Mouse (Mus musculus) MEL (cell line): ENCODE measurements around the gene Gins1.

Experiments
- CTCF ChIP-seq, 3 experiments: IDR thresholded peaks in 2 of 3; conservative IDR thresholded peaks in 1 of 3; 2 replicates each; pipeline ENCODE4 v1.5.1; 2011 to 2012; ENCODE audit warnings: low read length in 3 of 3, low read depth in 2 of 3, mild to moderate bottlenecking in 2 of 3, improper control_type of control experiment in 1 of 3, inconsistent platforms in 1 of 3, mixed read lengths in 1 of 3, moderate library complexity in 1 of 3; ENCODE audit not compliant: control insufficient read depth in 1 of 3, insufficient read depth in 1 of 3, poor library complexity in 1 of 3, severe bottlenecking in 1 of 3
- EP300 ChIP-seq, 2 experiments: IDR thresholded peaks; 2 replicates each; pipeline ENCODE4 v1.6.1; 2011; ENCODE audit warnings: improper control_type of control experiment in 2 of 2, low read length in 2 of 2, low read depth in 1 of 2, mild to moderate bottlenecking in 1 of 2
- POLR2AphosphoS5 ChIP-seq: IDR thresholded peaks from 2 replicates; pipeline ENCODE4 v1.6.1; 2012; ENCODE audit warnings: low read depth, borderline replicate concordance, mild to moderate bottlenecking, inconsistent platforms, low read length, moderate library complexity, mixed read lengths

- TF ChIP-seq CTCF (IDR thresholded peaks at IDR 0.05 in 2 of 3, conservative IDR thresholded peaks at IDR 0.05 in 1 of 3; ENCODE audit: control insufficient read depth in 1 of 3, insufficient read depth in 1 of 3, low read depth in 2 of 3, low read length in 3 of 3, poor library complexity in 1 of 3, severe bottlenecking in 1 of 3) (no peak), POLR2AphosphoS5 (no peak), EP300 (IDR thresholded peaks at IDR 0.05; ENCODE audit: low read depth in 1 of 2, low read length in 2 of 2) (no peak)
These were observed 38.8 kb downstream of the Gins1 start for GRCm38 (mm10) chr2:150944017-150944416.
